Mouse (Mus musculus): ENCODE results near the gene Cox8a. TPM values are rescaled to one million over a fixed set of nuclear protein-coding genes. Genes with fewer than 3 reads are reported as not detected.
A peak's percentile ranks its signal among the peaks of the same experiment; 100 is the strongest.

Cox8a gene
- 636 and 1,081 TPM in 2 replicates for polyA plus RNA-seq (2012; rRNA removed)

DNA sequence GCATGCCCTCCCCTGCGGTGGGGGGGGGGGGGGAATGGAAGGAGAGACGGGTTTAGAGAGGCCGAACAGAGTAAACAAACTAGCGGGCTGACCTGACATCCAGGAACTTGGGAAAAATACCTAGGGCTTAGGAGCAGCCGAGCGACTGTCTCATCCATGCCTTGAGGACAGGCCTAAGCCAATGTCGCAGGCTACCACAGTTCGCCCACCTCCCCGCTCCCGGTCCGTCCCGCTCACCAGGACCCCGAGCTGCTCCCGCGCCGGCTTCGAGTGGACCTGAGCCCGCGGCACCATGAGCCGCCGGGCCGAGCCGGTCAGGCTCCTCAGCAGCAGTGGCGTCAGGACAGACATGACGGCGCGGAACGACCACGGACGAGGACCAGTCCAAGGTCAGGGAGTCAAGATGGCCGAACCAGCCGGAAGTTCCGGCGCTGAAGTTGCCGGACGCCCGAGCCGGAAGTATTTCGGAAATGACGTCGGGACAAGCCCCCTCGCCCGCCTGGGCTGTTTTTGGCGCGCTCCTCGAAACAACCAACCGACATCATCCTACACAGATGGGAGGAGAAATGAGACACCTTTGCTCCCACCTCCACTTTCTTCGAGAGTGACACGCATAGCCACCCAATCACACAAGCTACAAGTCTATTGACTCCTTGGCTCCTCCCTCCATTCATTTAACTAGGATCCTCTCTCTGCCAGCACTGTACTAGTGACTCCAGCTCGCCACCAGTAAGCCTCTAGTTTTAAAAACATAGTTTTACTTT lies at the start of gene Cox8a:
TSS of gene Cox8a (minus strand) at position 455 of the 764 bp plus-strand sequence.
- DNase-seq (ENCODE audit: low read depth in 1 of 2, low spot score in 2 of 2), result peak; percentile 95 to 96
- WGBS, result under 1% methylated on average over 50 of the region's 50 CpGs
- Histone ChIP-seq H3K4me1 (ENCODE audit: control insufficient read depth, insufficient read depth, insufficient read length) (peaks cover 2% of the 10 kb centered on the region; the same call in 1 of the 2 replicates), H3K27me3 (ENCODE audit: control insufficient read depth, insufficient read depth, low read length) (no peaks in the 10 kb centered on the region), H3K36me3 (ENCODE audit: control insufficient read depth, insufficient read depth, low read length) (peaks cover 9% of the 10 kb centered on the region), H3K27ac (ENCODE audit: insufficient read depth, low read length) (peak within 1 kb of the TSS; percentile 80), H3K4me3 (ENCODE audit: extremely low read depth, insufficient read depth, insufficient read length) (peak within 1 kb of the TSS; percentile 92)
- TF ChIP-seq CTCF (IDR thresholded peaks at IDR 0.05; ENCODE audit: extremely low read depth, insufficient read depth, insufficient read length, insufficient replicate concordance), result no peak
- TF ChIP-seq POLR2A (IDR thresholded peaks at IDR 0.05; ENCODE audit: low read depth, low read length), result peak; percentile 57; the same call in 1 of the 2 replicates

- 52% methylated on average over 4 of the region's 4 CpGs for WGBS
- no peak for DNase-seq (ENCODE audit: low read depth in 1 of 2, low spot score in 2 of 2)
- H3K4me1 ChIP-seq (ENCODE audit: control insufficient read depth, insufficient read depth, insufficient read length), result peaks cover 25% of the 10 kb centered on the region
- TF ChIP-seq POLR2A (IDR thresholded peaks at IDR 0.05; ENCODE audit: low read depth, low read length), result no peak
- no peak for TF ChIP-seq CTCF (IDR thresholded peaks at IDR 0.05; ENCODE audit: extremely low read depth, insufficient read depth, insufficient read length, insufficient replicate concordance)
- H3K27me3 ChIP-seq (ENCODE audit: control insufficient read depth, insufficient read depth, low read length), result no peaks in the 10 kb centered on the region; the same call in 1 of the 2 replicates
- H3K27ac ChIP-seq (ENCODE audit: insufficient read depth, low read length), result no peak overlapping the region
- H3K4me3 ChIP-seq (ENCODE audit: extremely low read depth, insufficient read depth, insufficient read length), result no peak overlapping the region
- no peaks in the 10 kb centered on the region for H3K36me3 ChIP-seq (ENCODE audit: control insufficient read depth, insufficient read depth, low read length)
Measured at GRCm38 (mm10) chr19:7266421-7266831, 49.0 kb upstream of the Cox8a start.

GRCm38 (mm10) chr19:7265478-7266191 lies 48.2 kb upstream of the Cox8a start:
- Histone ChIP-seq H3K36me3 (ENCODE audit: control insufficient read depth, insufficient read depth, low read length) (no peaks in the 10 kb centered on the region), H3K27me3 (ENCODE audit: control insufficient read depth, insufficient read depth, low read length) (no peaks in the 10 kb centered on the region; the same call in 1 of the 2 replicates), H3K4me1 (ENCODE audit: control insufficient read depth, insufficient read depth, insufficient read length) (peaks cover 25% of the 10 kb centered on the region), H3K27ac (ENCODE audit: insufficient read depth, low read length) (no peak overlapping the region), H3K4me3 (ENCODE audit: extremely low read depth, insufficient read depth, insufficient read length) (no peak overlapping the region)
- TF ChIP-seq CTCF (IDR thresholded peaks at IDR 0.05; ENCODE audit: extremely low read depth, insufficient read depth, insufficient read length, insufficient replicate concordance) (no peak), POLR2A (IDR thresholded peaks at IDR 0.05; ENCODE audit: low read depth, low read length) (no peak)
- 55% methylated on average over 14 of the region's 14 CpGs for WGBS
- DNase-seq (ENCODE audit: low read depth in 1 of 2, low spot score in 2 of 2), result no peak

DNA sequence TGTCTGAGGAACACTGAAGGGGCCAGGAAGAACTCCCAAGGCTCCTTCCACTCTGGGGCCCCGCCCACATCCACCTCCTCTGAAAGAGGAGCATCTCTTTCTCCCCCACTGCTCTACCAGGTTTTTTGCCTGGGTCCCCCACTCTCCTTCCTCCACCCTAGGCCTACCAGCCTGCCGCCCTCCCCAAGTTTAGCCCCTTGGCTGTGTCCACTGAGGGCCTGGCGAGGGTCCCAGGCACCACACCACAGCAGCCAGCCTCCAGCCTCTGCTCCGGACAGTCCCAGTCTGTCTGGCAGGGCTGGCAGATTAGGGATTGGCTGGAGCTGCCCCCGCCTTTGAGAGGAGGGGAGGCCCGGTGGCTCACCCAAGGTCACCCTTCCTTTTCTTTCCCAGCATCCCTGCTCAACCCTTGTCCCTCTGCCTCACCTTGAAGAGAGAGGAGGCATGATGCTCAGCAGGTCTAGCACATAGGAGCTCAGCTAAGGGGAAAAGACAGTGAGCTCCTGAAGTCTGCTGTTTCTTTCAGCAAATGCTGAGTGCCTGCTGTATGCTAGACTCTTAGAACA lies 47.4 kb upstream of the Cox8a start:
- no peak overlapping the region for H3K27ac ChIP-seq (ENCODE audit: insufficient read depth, low read length)
- H3K36me3 ChIP-seq (ENCODE audit: control insufficient read depth, insufficient read depth, low read length), result no peaks in the 10 kb centered on the region
- WGBS, result 71% methylated on average over 6 of the region's 6 CpGs
- no peak overlapping the region for H3K4me3 ChIP-seq (ENCODE audit: extremely low read depth, insufficient read depth, insufficient read length)
- TF ChIP-seq CTCF (IDR thresholded peaks at IDR 0.05; ENCODE audit: extremely low read depth, insufficient read depth, insufficient read length, insufficient replicate concordance) (no peak), POLR2A (IDR thresholded peaks at IDR 0.05; ENCODE audit: low read depth, low read length) (no peak)
- DNase-seq (ENCODE audit: low read depth in 1 of 2, low spot score in 2 of 2), result no peak
- no peaks in the 10 kb centered on the region; the same call in 1 of the 2 replicates for H3K27me3 ChIP-seq (ENCODE audit: control insufficient read depth, insufficient read depth, low read length)
- H3K4me1 ChIP-seq (ENCODE audit: control insufficient read depth, insufficient read depth, insufficient read length), result peaks cover 24% of the 10 kb centered on the region

GRCm38 (mm10) chr19:7264088-7264765 lies 46.8 kb upstream of the Cox8a start:
- TF ChIP-seq POLR2A (IDR thresholded peaks at IDR 0.05; ENCODE audit: low read depth, low read length) (no peak), CTCF (IDR thresholded peaks at IDR 0.05; ENCODE audit: extremely low read depth, insufficient read depth, insufficient read length, insufficient replicate concordance) (peak; percentile 93)
- WGBS, result 31% methylated on average over 9 of the region's 9 CpGs
- H3K4me3 ChIP-seq (ENCODE audit: extremely low read depth, insufficient read depth, insufficient read length), result no peak overlapping the region
- no peaks in the 10 kb centered on the region; the same call in 1 of the 2 replicates for H3K27me3 ChIP-seq (ENCODE audit: control insufficient read depth, insufficient read depth, low read length)
- H3K4me1 ChIP-seq (ENCODE audit: control insufficient read depth, insufficient read depth, insufficient read length), result peaks cover 18% of the 10 kb centered on the region
- no peak overlapping the region for H3K27ac ChIP-seq (ENCODE audit: insufficient read depth, low read length)
- peak; percentile 48 to 80 for DNase-seq (ENCODE audit: low read depth in 1 of 2, low spot score in 2 of 2)
- H3K36me3 ChIP-seq (ENCODE audit: control insufficient read depth, insufficient read depth, low read length), result no peaks in the 10 kb centered on the region

- Histone ChIP-seq H3K4me1 (ENCODE audit: control insufficient read depth, insufficient read depth, insufficient read length) (peaks cover 7% of the 10 kb centered on the region), H3K4me3 (ENCODE audit: extremely low read depth, insufficient read depth, insufficient read length) (no peak overlapping the region), H3K27ac (ENCODE audit: insufficient read depth, low read length) (no peak overlapping the region), H3K36me3 (ENCODE audit: control insufficient read depth, insufficient read depth, low read length) (no peaks in the 10 kb centered on the region), H3K27me3 (ENCODE audit: control insufficient read depth, insufficient read depth, low read length) (no peaks in the 10 kb centered on the region; the same call in 1 of the 2 replicates)
- DNase-seq (ENCODE audit: low read depth in 1 of 2, low spot score in 2 of 2), result no peak
- no peak for TF ChIP-seq CTCF (IDR thresholded peaks at IDR 0.05; ENCODE audit: extremely low read depth, insufficient read depth, insufficient read length, insufficient replicate concordance)
- TF ChIP-seq POLR2A (IDR thresholded peaks at IDR 0.05; ENCODE audit: low read depth, low read length), result no peak
- 86% methylated on average over 1 of the region's 1 CpGs for WGBS
Measured at GRCm38 (mm10) chr19:7262592-7262991, 45.2 kb upstream of the Cox8a start.

Measured in spleen, adult 2 months (tissue).